Mouse (Mus musculus) midbrain, postnatal 0 days (tissue): Measurements from ENCODE around the gene Sgf29. TPM values are rescaled to one million over a fixed set of nuclear protein-coding genes. Genes with fewer than 3 reads are reported as not detected.

Source experiments
- ATAC-seq: fragments of 200-750 bp; cut with Nextera tagmentation; 2 replicates; pipeline ENCODE4 v1.8.0; 2017; ENCODE audit warnings: moderate number of reproducible peaks, mild to moderate bottlenecking, moderate TSS enrichment, moderate library complexity; ENCODE audit not compliant: low FRiP score
- DNase-seq: peaks from one replicate; pipeline ENCODE4 v3.0.0-alpha.2; 2015; ENCODE audit warnings: low spot score
- H3K27ac ChIP-seq: fragments of 300-500 bp; sonication (generic); 2 replicates; pipeline ENCODE4 v1.5.1; 2014; ENCODE audit warnings: low read depth, mild to moderate bottlenecking, low read length, mixed read lengths
- H3K27me3 ChIP-seq: fragments of 300-500 bp; sonication (generic); 2 replicates; pipeline ENCODE4 v1.6.1; 2014; ENCODE audit warnings: low read length, control low read depth, mixed read lengths; ENCODE audit not compliant: insufficient read depth
- H3K36me3 ChIP-seq: fragments of 300-500 bp; sonication (generic); 2 replicates; pipeline ENCODE4 v1.6.1; 2014; ENCODE audit warnings: low read length, control low read depth, mixed read lengths; ENCODE audit not compliant: insufficient read depth
- H3K4me1 ChIP-seq: fragments of 300-500 bp; sonication (generic); 2 replicates; pipeline ENCODE4 v1.6.1; 2014; ENCODE audit warnings: mild to moderate bottlenecking, control low read depth, antibody characterized with exemption, low read length, mixed read lengths; ENCODE audit not compliant: insufficient read depth
- H3K4me2 ChIP-seq: fragments of 300-500 bp; sonication (generic); 2 replicates; pipeline ENCODE4 v1.6.1; 2014; ENCODE audit warnings: low read depth, mild to moderate bottlenecking, low read length, mixed read lengths; ENCODE audit not compliant: poor library complexity, severe bottlenecking
- H3K4me3 ChIP-seq: fragments of 300-500 bp; sonication (generic); 2 replicates; pipeline ENCODE4 v1.5.1; 2014; ENCODE audit warnings: low read depth, mild to moderate bottlenecking, low read length, moderate library complexity
- H3K9ac ChIP-seq: fragments of 300-500 bp; sonication (generic); replicated peaks from 2 replicates; pipeline ENCODE4 v1.6.1; 2014; ENCODE audit warnings: mild to moderate bottlenecking, low read length, moderate library complexity, mixed read lengths; ENCODE audit not compliant: poor library complexity, severe bottlenecking
- H3K9me3 ChIP-seq: fragments of 300-500 bp; sonication (generic); 2 replicates; pipeline ENCODE4 v1.6.1; 2016; ENCODE audit warnings: low read length, control low read depth
- CTCF ChIP-seq: IDR thresholded peaks from 2 replicates; pipeline ENCODE4 v1.5.1; 2016; ENCODE audit warnings: antibody characterized with exemption, mild to moderate bottlenecking
- whole genome bisulfite sequencing: fragments of 180-500 bp; shearing (Covaris S2); extraction: QIAGEN DNeasy Blood & Tissue Kit; methylation state at CpG from one replicate; pipeline ENCODE4 v1.1.7; 2014; 5-methylcytosine and 5-hydroxymethylcytosine counted together
- polyA plus RNA-seq: library from polyadenylated mRNA; unstranded; fragments of >200 nt; fragmentation: Nextera tagmentation; extraction: Ambion mirVana; gene quantifications from 2 replicates; pipeline ENCODE4 v1.2.1, GENCODE M21; 2015
- total RNA-seq: library from RNA; depleted of rRNA; stranded (reverse); fragments of >200 nt; gene quantifications from 2 replicates; pipeline ENCODE4 v1.2.3, GENCODE M21; 2014

Gene Sgf29
- total and polyA plus RNA-seq, 2 experiments from 2014 or later, result 44.4 to 48.0 TPM

DNA sequence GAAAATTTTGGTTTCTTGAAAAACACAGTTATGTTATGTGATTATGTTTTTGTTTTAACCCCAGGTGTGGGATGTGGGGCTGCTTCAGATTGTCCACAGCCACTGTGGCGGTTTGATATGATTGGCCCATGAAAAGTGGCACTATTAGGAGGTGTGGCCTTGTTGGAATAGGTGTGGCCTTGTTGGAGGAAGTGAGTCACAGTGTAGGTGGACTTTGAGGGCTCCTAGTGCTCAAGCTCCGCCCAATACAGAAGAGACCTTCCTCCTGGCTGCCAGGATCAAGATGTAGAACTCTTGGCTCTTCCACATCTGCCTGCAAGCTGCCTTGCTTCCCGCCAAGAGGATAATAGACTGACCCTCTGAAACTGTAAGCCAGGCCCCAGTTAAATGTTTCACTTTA is 36.4 kb upstream of the Sgf29 start:
- WGBS, result 79% methylated on average over 3 of the region's 3 CpGs
- no peak for TF ChIP-seq CTCF
- Histone ChIP-seq H3K4me1 (no peaks in the 10 kb centered on the region), H3K9me3 (no peaks in the 10 kb centered on the region), H3K36me3 (no peaks in the 10 kb centered on the region), H3K4me2 (no peak overlapping the region), H3K9ac (no peak overlapping the region), H3K4me3 (no peak overlapping the region), H3K27ac (no peak overlapping the region), H3K27me3 (no peaks in the 10 kb centered on the region)
- ATAC-seq (no peak), DNase-seq (no peak)

DNA sequence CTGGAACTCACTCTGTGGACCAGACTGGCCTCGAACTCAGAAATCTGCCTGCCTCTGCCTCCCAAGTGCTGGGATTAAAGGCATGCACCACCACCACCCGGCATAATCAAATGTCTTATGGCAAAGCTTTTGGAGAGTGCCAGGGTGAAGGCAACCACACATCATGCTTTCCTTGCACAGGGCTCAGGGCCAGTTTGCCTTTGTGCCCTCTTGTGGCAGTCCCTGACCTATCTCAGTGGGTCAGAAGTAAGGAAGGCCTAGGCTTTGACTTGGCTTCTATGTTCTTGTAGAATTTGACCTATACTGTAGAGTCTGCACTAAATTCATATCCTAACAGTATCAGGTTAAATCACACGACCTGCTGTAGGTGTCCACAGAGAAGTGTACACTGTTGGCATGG is 32.4 kb upstream of the Sgf29 start:
- WGBS, result 71% methylated on average over 3 of the region's 3 CpGs
- no peak for DNase-seq
- Histone ChIP-seq H3K27me3 (no peaks in the 10 kb centered on the region), H3K9me3 (no peaks in the 10 kb centered on the region), H3K27ac (no peak overlapping the region), H3K4me1 (no peaks in the 10 kb centered on the region), H3K4me2 (no peak overlapping the region), H3K4me3 (no peak overlapping the region), H3K9ac (no peak overlapping the region), H3K36me3 (no peaks in the 10 kb centered on the region)
- no peak for TF ChIP-seq CTCF
- ATAC-seq, result no peak

DNA sequence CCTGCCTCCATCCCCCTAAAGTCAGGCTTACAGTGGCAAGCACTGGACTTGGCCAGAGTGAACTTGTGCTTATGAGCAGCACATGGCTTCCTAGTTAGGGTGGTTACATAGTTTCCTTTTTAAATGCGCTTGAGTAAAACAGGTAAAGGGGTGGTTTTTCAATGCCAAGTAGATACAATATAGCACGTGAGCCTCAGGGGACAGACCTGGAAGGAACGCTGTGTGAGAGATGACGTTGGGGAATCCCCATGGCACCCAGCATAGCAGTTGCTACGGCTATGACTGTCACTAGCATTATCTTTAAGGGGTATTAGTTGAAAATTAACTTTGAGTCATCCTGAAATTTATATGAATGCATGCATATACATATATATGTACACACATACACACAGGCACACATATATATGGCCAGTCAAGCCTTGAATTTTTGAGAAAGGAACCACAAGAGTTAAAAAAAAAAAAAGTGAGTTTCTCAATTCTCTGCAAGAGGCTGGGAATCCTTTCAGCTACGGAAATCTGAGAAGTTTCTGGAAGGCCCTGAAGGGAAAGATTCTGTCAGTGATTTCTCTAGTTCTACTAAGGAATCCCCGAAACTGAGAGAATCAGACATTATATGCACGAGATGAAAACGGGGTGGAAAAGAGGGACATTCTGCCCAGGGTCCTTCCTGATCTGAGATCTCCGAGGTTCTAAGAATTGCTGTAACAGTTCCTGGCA is 29.4 kb upstream of the Sgf29 start:
- H3K9me3 ChIP-seq, result no peaks in the 10 kb centered on the region

DNA sequence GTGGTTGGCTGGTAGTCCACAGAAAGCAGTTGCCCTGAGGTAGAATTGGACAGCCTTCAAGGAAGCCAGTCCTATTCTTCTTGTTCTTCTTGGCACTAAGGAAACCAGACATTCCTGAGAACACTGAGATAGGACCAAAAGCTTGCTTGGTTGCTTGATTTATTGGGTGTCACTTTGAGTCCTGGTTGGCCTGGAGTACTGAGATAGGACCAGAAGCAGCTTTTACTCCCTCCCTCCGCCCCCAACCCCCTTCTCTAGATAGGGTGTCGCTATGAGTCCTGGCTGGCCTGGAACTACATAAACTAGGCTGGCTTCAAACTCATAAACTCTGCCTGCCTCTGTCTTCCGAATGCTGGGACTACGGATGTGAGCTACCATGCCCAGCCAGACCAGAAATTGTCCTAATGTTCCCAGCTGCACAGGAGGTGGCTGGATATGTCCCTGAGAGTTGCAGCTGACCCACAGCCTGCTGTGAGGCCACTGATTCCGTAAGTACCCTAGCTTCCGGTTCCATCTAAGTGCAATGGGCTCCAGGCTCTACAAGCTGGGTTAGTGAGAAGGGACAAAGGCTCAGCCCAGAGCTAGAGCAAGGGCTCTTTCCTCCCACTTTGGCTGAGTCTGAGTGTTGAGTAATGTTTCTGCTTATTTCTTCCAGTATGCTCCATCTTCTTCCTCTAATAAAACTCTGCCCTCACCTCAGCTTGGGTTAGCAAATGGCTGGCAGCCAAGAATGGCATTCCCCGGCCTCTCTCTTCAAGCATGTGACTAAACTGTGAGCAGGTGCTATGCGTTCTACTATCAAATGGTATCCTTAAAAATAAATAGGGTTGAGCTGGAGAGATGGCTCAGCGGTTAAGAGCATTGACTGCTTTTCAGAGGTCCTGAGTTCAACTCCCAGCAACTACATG is 27.4 kb upstream of the Sgf29 start:
- WGBS, result 92% methylated on average over 9 of the region's 9 CpGs
- no peak for TF ChIP-seq CTCF
- Histone ChIP-seq H3K27me3 (no peaks in the 10 kb centered on the region), H3K4me2 (no peak overlapping the region), H3K4me3 (no peak overlapping the region), H3K9me3 (no peaks in the 10 kb centered on the region), H3K27ac (no peak overlapping the region), H3K36me3 (no peaks in the 10 kb centered on the region), H3K4me1 (no peaks in the 10 kb centered on the region), H3K9ac (no peak overlapping the region)
- ATAC-seq (no peak), DNase-seq (no peak)

More for the DNA sequence above, 29.4 kb upstream of the Sgf29 start:
- ATAC-seq (no peak), DNase-seq (no peak)
- no peak for TF ChIP-seq CTCF
- no peaks in the 10 kb centered on the region for H3K36me3 ChIP-seq
- no peak overlapping the region for H3K9ac ChIP-seq
- no peaks in the 10 kb centered on the region for H3K4me1 ChIP-seq
- no peaks in the 10 kb centered on the region for H3K27me3 ChIP-seq
- H3K4me2 ChIP-seq, result no peak overlapping the region
- H3K4me3 ChIP-seq, result no peak overlapping the region
- 76% methylated on average over 10 of the region's 10 CpGs for WGBS
- H3K27ac ChIP-seq, result no peak overlapping the region

DNA sequence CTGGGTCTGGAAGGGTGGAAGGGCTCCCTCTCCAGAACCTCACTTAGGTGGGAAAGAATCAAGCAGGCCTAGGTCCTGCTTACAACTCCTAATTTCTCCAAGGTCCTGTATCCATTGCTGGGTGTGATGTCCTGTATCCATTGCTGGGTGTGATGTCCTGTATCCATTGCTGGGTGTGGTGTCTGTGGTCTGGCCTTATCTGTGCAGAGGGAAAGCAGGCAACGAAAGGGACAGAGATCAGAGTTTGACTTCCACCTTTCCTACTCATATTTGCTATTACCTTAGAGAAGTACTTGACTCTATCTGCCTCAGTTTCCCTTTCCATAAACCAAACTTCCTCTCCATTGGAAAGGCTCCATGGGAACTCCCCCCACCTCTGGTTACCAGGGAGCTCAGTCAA is 25.7 kb upstream of the Sgf29 start:
- Histone ChIP-seq H3K4me1 (no peaks in the 10 kb centered on the region), H3K27me3 (no peaks in the 10 kb centered on the region), H3K9ac (no peak overlapping the region), H3K27ac (no peak overlapping the region), H3K4me3 (no peak overlapping the region), H3K4me2 (no peak overlapping the region), H3K9me3 (no peaks in the 10 kb centered on the region), H3K36me3 (no peaks in the 10 kb centered on the region)
- DNase-seq, result no peak
- no peak for ATAC-seq
- 96% methylated on average over 1 of the region's 1 CpGs for WGBS
- TF ChIP-seq CTCF, result no peak

DNA sequence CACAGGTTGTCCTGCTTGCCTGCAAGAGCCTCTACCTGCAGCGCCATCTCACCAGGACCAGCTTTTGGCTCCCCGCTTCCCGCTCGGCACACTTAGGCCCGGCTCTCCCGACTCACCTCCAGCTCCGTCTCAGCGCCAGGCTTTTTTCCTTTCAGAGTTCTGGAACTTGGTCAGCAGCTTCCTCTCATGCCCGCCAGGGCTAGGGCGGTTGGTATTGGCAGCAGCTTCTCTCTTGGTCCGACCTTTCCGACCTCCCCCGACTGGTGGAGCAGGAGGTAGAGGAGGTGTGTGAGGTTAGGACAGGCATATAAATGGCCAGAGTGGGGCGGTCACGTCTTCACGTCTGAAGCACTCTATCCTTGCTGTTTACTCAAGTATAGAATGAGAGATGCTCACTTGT is 24.3 kb upstream of the Sgf29 start:
- 71% methylated on average over 16 of the region's 16 CpGs for WGBS
- DNase-seq (no peak), ATAC-seq (no peak)
- Histone ChIP-seq H3K4me1 (no peaks in the 10 kb centered on the region), H3K27me3 (no peaks in the 10 kb centered on the region), H3K9ac (no peak overlapping the region), H3K9me3 (no peaks in the 10 kb centered on the region), H3K36me3 (no peaks in the 10 kb centered on the region), H3K4me3 (no peak overlapping the region), H3K4me2 (no peak overlapping the region), H3K27ac (no peak overlapping the region)
- TF ChIP-seq CTCF, result no peak
